ENCODE assay signal across 12 mouse cellular contexts in genomic region chr7:98108636-98109430, GRCm38 (mm10). TPM values are rescaled to one million over a fixed set of nuclear protein-coding genes. Genes with fewer than 3 reads are reported as not detected.
DNase-seq lines count a peak whose midpoint lies in the region; ATAC-seq lines count a peak whose summit lies in the region.
"Had no signal": no experiment of that assay in that cellular context is flagged by ENCODE, and none has a peak within 500 bp of the region (broad histone marks: within the 10 kb centered on the region; RNA-seq: fewer than 3 reads in every experiment).

No protein-coding gene starts in this region.

- H3K27me3 ChIP-seq in forebrain, embryonic 12.5 days: peaks cover 34% of the 10 kb centered on the region
- 0 out of 2 replicates have a peak, but pooled peaks cover 5% of the 10 kb centered on the region for H3K27me3 ChIP-seq in forebrain, embryonic 15.5 days
- peaks cover 33% of the 10 kb centered on the region for H3K27me3 ChIP-seq in limb, embryonic 13.5 days
- peaks cover 41% of the 10 kb centered on the region for H3K27me3 ChIP-seq in limb, embryonic 10.5 days (ENCODE audit: low read depth, poor library complexity, severe bottlenecking)
- peaks cover 19% of the 10 kb centered on the region; the same call in 1 of the 2 replicates for H3K27me3 ChIP-seq in limb, embryonic 15.5 days

- H3K9me3 ChIP-seq in forebrain, embryonic 12.5 days: no peaks in the 10 kb centered on the region
- no peaks in the 10 kb centered on the region for H3K9me3 ChIP-seq in forebrain, embryonic 15.5 days
- no peaks in the 10 kb centered on the region for H3K9me3 ChIP-seq in limb, embryonic 13.5 days
- no peaks in the 10 kb centered on the region for H3K9me3 ChIP-seq in limb, embryonic 10.5 days (replicated peaks)
- no peaks in the 10 kb centered on the region for H3K9me3 ChIP-seq in limb, embryonic 15.5 days
- H3K9me3 ChIP-seq: heart, embryonic 15.5 days had no signal

- peaks cover 6% of the 10 kb centered on the region for H3K4me1 ChIP-seq in forebrain, embryonic 12.5 days
- H3K4me1 ChIP-seq in forebrain, embryonic 15.5 days: peaks cover 5% of the 10 kb centered on the region
- H3K4me1 ChIP-seq in limb, embryonic 13.5 days: peaks cover 14% of the 10 kb centered on the region
- H3K4me1 ChIP-seq in limb, embryonic 10.5 days: peaks cover 24% of the 10 kb centered on the region
- peaks cover 22% of the 10 kb centered on the region for H3K4me1 ChIP-seq in limb, embryonic 15.5 days

- H3K36me3 ChIP-seq in forebrain, embryonic 12.5 days (replicated peaks): no peaks in the 10 kb centered on the region
- no peaks in the 10 kb centered on the region for H3K36me3 ChIP-seq in forebrain, embryonic 15.5 days
- H3K36me3 ChIP-seq in limb, embryonic 13.5 days: no peaks in the 10 kb centered on the region
- H3K36me3 ChIP-seq in limb, embryonic 10.5 days: no peaks in the 10 kb centered on the region
- H3K36me3 ChIP-seq in limb, embryonic 15.5 days: no peaks in the 10 kb centered on the region
- H3K36me3 ChIP-seq: heart, embryonic 15.5 days had no signal

- H3K27ac ChIP-seq in forebrain, embryonic 12.5 days: no peak overlapping the region
- no peak overlapping the region for H3K27ac ChIP-seq in forebrain, embryonic 15.5 days (replicated peaks)
- H3K27ac ChIP-seq in limb, embryonic 13.5 days: no peak overlapping the region
- H3K27ac ChIP-seq in limb, embryonic 10.5 days: no peak overlapping the region
- no peak overlapping the region for H3K27ac ChIP-seq in limb, embryonic 15.5 days
- H3K27ac ChIP-seq: heart, embryonic 15.5 days; macrophage had no signal

- no peak for DNase-seq in limb, embryonic 10.5 days (ENCODE audit: low spot score)
- DNase-seq in brain, adult 2 months (ENCODE audit: low read depth, low spot score): peak; percentile 96
- DNase-seq in adrenal gland, adult 18-20 months (ENCODE audit: low spot score in 2 of 2): no peak
- DNase-seq in layer of hippocampus, postnatal 10 days (ENCODE audit: low spot score in 2 of 2): no peak
- DNase-seq: kidney, postnatal 10 days had no signal

- 0 out of 2 replicates have a peak overlapping the region, but pooled peaks have one; percentile 4 for H3K9ac ChIP-seq in forebrain, embryonic 12.5 days
- H3K9ac ChIP-seq in forebrain, embryonic 15.5 days (replicated peaks): no peak overlapping the region
- 0 out of 2 replicates have a peak overlapping the region, but pooled peaks have one; percentile 2 for H3K9ac ChIP-seq in limb, embryonic 13.5 days
- H3K9ac ChIP-seq in limb, embryonic 15.5 days: no peak overlapping the region
- H3K9ac ChIP-seq: heart, embryonic 15.5 days had no signal

- H3K4me3 ChIP-seq in forebrain, embryonic 12.5 days (replicated peaks): no peak overlapping the region
- no peak overlapping the region for H3K4me3 ChIP-seq in forebrain, embryonic 15.5 days
- H3K4me3 ChIP-seq in limb, embryonic 13.5 days: no peak overlapping the region
- no peak overlapping the region for H3K4me3 ChIP-seq in limb, embryonic 10.5 days
- H3K4me3 ChIP-seq in limb, embryonic 15.5 days: no peak overlapping the region
- H3K4me3 ChIP-seq: heart, embryonic 15.5 days had no signal

- ATAC-seq in forebrain, embryonic 12.5 days (ENCODE audit: low FRiP score): 0 out of 2 replicates have a peak, but pooled peaks have one; percentile 41
- no peak for ATAC-seq in forebrain, embryonic 15.5 days (replicated peaks)
- ATAC-seq in limb, embryonic 13.5 days (ENCODE audit: low FRiP score, low read depth): no peak
- ATAC-seq in limb, embryonic 15.5 days (ENCODE audit: insufficient number of reproducible peaks, low FRiP score, low TSS enrichment, low read depth): peak; percentile 32; the same call in 1 of the 2 replicates
- ATAC-seq: forebrain, embryonic 14.5 days had no signal

- 83% methylated on average over 16 of the region's 16 CpGs for WGBS in forebrain, embryonic 12.5 days
- 87% methylated on average over 16 of the region's 16 CpGs for WGBS in forebrain, embryonic 15.5 days
- 83% methylated on average over 16 of the region's 16 CpGs for WGBS in limb, embryonic 13.5 days
- 82% methylated on average over 16 of the region's 16 CpGs for WGBS in limb, embryonic 10.5 days
- WGBS in limb, embryonic 15.5 days: 73% methylated on average over 16 of the region's 16 CpGs

- no peak overlapping the region for H3K4me2 ChIP-seq in forebrain, embryonic 12.5 days
- H3K4me2 ChIP-seq in forebrain, embryonic 15.5 days (replicated peaks): no peak overlapping the region
- no peak overlapping the region for H3K4me2 ChIP-seq in limb, embryonic 13.5 days (replicated peaks)
- H3K4me2 ChIP-seq in limb, embryonic 15.5 days: no peak overlapping the region
- H3K4me2 ChIP-seq: heart, embryonic 15.5 days had no signal

RNA-seq across cellular contexts. Expression of gene Myo7a, which starts 10.5 kb away (rescaled TPM):
- 18.9 and 19.4 TPM in 2 replicates for polyA plus RNA-seq in forebrain, embryonic 12.5 days (2016; fragmentation: Nextera tagmentation; extraction: Ambion mirVana)
- 15.8 and 15.9 TPM in 2 replicates for polyA plus RNA-seq in forebrain, embryonic 15.5 days (2015; fragmentation: Nextera tagmentation; extraction: Ambion mirVana)
- polyA plus RNA-seq in limb, embryonic 13.5 days (2015; fragmentation: Nextera tagmentation; extraction: Ambion mirVana): 11.0 and 12.2 TPM in 2 replicates
- 18.6 and 19.1 TPM in 2 replicates for polyA plus RNA-seq in limb, embryonic 10.5 days (2016; fragmentation: Nextera tagmentation; extraction: Ambion mirVana)
- polyA plus RNA-seq in limb, embryonic 15.5 days (2015; fragmentation: Nextera tagmentation; extraction: Ambion mirVana): 8.0 and 8.1 TPM in 2 replicates
- total RNA-seq in adrenal gland, adult 18-20 months (2021): 100 to 1,000 TPM; 117 to 127 TPM
- 10 to 100 TPM; 15.1 to 17.0 TPM for total RNA-seq in layer of hippocampus, postnatal 10 days (2021)

RNA-seq across cellular contexts. Expression of gene Omp, which starts 36.5 kb away (rescaled TPM):
- 0.45 and 0.74 TPM in 2 replicates for polyA plus RNA-seq in forebrain, embryonic 12.5 days (2016; fragmentation: Nextera tagmentation; extraction: Ambion mirVana)
- polyA plus RNA-seq in forebrain, embryonic 15.5 days (2015; fragmentation: Nextera tagmentation; extraction: Ambion mirVana): 0.46 and 0.47 TPM in 2 replicates
- 0.25 and 0.37 TPM in 2 replicates for polyA plus RNA-seq in limb, embryonic 13.5 days (2015; fragmentation: Nextera tagmentation; extraction: Ambion mirVana)
- polyA plus RNA-seq in limb, embryonic 10.5 days (2016; fragmentation: Nextera tagmentation; extraction: Ambion mirVana): 0.13 TPM in 2 replicates
- polyA plus RNA-seq in limb, embryonic 15.5 days (2015; fragmentation: Nextera tagmentation; extraction: Ambion mirVana): 0.18 and 0.45 TPM in 2 replicates
- total RNA-seq in adrenal gland, adult 18-20 months (2021): 1 to 10 TPM in 1 of 2 experiments, not detected in 1; 4.4 TPM
- total RNA-seq in layer of hippocampus, postnatal 10 days (2021): 1 to 10 TPM; 1.5 to 1.8 TPM
- polyA plus RNA-seq: macrophage had no signal

Comparison
In these comparisons a context has a peak if more than half of its experiments do, and no peak if none do; other contexts are left out.
1. ATAC-seq: peak in forebrain, embryonic 12.5 days (single experiment) and limb, embryonic 15.5 days (single experiment); none in forebrain, embryonic 15.5 days (single experiment) and limb, embryonic 13.5 days (single experiment).
2. H3K9ac ChIP-seq: peak in forebrain, embryonic 12.5 days (single experiment) and limb, embryonic 13.5 days (single experiment); none in forebrain, embryonic 15.5 days (single experiment) and limb, embryonic 15.5 days (single experiment).